Mouse (Mus musculus) layer of hippocampus, postnatal 10 days (tissue): Measurements from ENCODE around the gene Mthfd1l. TPM values are rescaled to one million over a fixed set of nuclear protein-coding genes. Genes with fewer than 3 reads are reported as not detected.

ENCODE experiments used
- DNase-seq, 2 experiments: peaks; one replicate each; pipeline ENCODE4 v3.0.0; 2021; ENCODE audit warnings: low spot score in 2 of 2
- total RNA-seq, 2 experiments: library from RNA; stranded (reverse); gene quantifications; 2 replicates each; pipeline ENCODE4 v1.2.3; 2021

The Mthfd1l gene
- total RNA-seq, 2 experiments from 2014 or later = 13.4 to 14.4 TPM

- no peak for DNase-seq
These were observed 3.1 kb downstream of the Mthfd1l start for GRCm38 (mm10) chr10:3975898-3976622.

GRCm38 (mm10) chr10:3976623-3977010 lies 3.7 kb downstream of the Mthfd1l start:
- no peak for DNase-seq

- no peak for DNase-seq
These were observed 5.4 kb downstream of the Mthfd1l start for GRCm38 (mm10) chr10:3978326-3978725.

GRCm38 (mm10) chr10:3978792-3979488 lies 6.0 kb downstream of the Mthfd1l start:
- DNase-seq = peak; percentile 52 to 64

GRCm38 (mm10) chr10:3980231-3980630 lies 7.3 kb downstream of the Mthfd1l start:
- no peak for DNase-seq

GRCm38 (mm10) chr10:3990295-3990883 lies 17.5 kb downstream of the Mthfd1l start:
- DNase-seq = no peak

- DNase-seq = no peak
These were observed 20.6 kb downstream of the Mthfd1l start for GRCm38 (mm10) chr10:3993365-3994102.

- DNase-seq = no peak
These were observed 22.4 kb downstream of the Mthfd1l start for GRCm38 (mm10) chr10:3995277-3995676.

- peak; percentile 69 to 79 for DNase-seq
These were observed 23.4 kb downstream of the Mthfd1l start for GRCm38 (mm10) chr10:3996170-3996876.

GRCm38 (mm10) chr10:3997851-3998426 lies 25.0 kb downstream of the Mthfd1l start:
- DNase-seq = no peak

GRCm38 (mm10) chr10:4002711-4003110 lies 29.8 kb downstream of the Mthfd1l start:
- no peak for DNase-seq

GRCm38 (mm10) chr10:4005191-4005590 lies 32.3 kb downstream of the Mthfd1l start:
- no peak for DNase-seq

- no peak for DNase-seq
These were observed 33.5 kb downstream of the Mthfd1l start for GRCm38 (mm10) chr10:4006296-4007015.

GRCm38 (mm10) chr10:4022628-4023303 lies 49.8 kb downstream of the Mthfd1l start:
- no peak for DNase-seq

- DNase-seq = no peak
These were observed 53.7 kb downstream of the Mthfd1l start for GRCm38 (mm10) chr10:4026616-4027015.

GRCm38 (mm10) chr10:4027466-4027865 lies 54.5 kb downstream of the Mthfd1l start:
- DNase-seq = no peak

- DNase-seq = no peak
These were observed 56.0 kb downstream of the Mthfd1l start for GRCm38 (mm10) chr10:4028851-4029442.

- no peak for DNase-seq
These were observed 60.8 kb downstream of the Mthfd1l start for GRCm38 (mm10) chr10:4033761-4034160.

- DNase-seq = no peak
These were observed 63.6 kb downstream of the Mthfd1l start for GRCm38 (mm10) chr10:4036476-4036875.
